Mouse (Mus musculus): ENCODE results near the gene Dock2.

Gene Dock2

GRCm38 (mm10) chr11:34527238-34527637 lies 256.5 kb downstream of the Dock2 start:
- no peak for DNase-seq (ENCODE audit: low spot score)

- DNase-seq (ENCODE audit: low spot score): no peak
Measured at GRCm38 (mm10) chr11:34525096-34525891, 258.4 kb downstream of the Dock2 start.

DNA sequence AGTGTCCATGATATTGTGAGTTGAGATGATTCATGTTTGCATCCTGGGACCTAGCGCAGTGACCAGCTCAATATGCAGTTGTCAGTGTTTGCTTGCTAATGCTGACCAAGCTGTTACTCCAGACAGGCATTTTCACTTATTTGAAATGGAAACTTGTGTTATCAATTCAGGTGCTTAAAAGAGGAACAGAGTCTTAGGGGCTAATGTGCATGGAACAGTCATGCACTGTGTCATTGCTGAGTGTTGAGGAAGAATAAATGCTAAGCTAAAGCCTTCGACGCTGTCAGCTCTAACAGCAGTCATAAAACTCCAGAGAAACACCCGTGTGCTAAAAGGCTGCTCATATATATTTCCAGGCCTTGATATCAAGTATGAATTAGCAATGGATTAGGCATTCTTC lies 259.1 kb downstream of the Dock2 start:
- no peak for DNase-seq (ENCODE audit: low spot score)

DNA sequence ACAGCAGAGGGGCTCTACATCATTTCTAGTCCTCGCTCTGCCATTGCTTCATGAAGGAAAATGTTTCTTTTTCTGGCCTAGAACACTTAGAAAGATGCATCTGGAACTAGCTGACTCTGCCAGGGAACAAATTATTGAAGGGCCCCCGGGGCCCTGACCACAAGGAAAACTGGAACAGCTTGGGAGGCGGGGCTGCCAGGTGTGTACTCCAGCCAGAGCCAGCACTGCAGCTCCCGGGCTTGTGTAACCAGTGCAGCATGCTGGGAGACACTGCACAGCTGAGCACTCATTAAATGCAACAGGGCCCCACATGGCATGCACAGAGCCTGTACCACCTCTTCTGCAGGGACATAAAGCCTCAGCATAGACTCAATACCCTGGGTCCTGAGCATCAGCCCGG lies 265.1 kb downstream of the Dock2 start:
- no peak for DNase-seq (ENCODE audit: low spot score)

- no peak for DNase-seq (ENCODE audit: low spot score)
Measured at GRCm38 (mm10) chr11:34516971-34517370, 266.7 kb downstream of the Dock2 start.

DNA sequence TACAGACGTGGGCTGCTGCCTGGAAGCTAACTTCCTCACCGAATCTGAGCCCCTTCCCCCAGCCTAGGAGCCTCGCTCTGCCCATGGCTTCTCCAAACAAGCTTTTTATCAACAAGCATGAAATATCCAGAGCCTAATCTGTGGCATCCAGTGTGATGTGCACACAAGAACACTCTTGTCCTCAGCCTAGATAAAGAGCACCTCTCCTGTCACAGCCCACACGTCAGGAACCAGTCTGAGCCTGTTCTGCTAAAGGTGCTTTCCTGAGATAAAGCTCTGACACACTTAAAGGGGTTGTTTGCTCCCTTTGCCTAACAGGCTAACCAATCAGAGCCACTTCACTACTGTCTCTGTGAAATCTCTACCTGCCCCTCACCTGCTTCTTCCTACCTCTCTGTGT lies 268.4 kb downstream of the Dock2 start:
- no peak for DNase-seq (ENCODE audit: low spot score)

GRCm38 (mm10) chr11:34506390-34506789 lies 277.3 kb downstream of the Dock2 start:
- DNase-seq (ENCODE audit: low spot score): no peak

DNA sequence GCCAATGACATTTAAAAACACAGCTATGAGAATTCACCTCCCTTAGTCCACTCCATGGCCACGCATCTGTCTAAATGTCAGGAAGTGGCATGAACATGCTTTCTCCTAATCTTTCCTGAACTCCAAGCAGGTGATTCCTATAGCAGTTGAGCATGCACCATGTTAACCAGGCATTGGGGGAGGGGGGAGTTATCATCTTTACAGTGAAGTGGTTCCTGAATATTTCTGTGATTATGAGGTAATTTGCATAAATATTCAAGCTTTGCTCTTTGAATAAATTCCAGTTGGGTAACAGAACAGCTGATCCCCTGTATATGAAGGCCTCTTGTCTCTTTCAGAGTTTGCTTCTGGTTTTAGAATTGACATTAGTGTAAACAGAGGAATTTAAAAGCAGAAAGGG lies 284.0 kb downstream of the Dock2 start:
- no peak for DNase-seq (ENCODE audit: low spot score)

DNA sequence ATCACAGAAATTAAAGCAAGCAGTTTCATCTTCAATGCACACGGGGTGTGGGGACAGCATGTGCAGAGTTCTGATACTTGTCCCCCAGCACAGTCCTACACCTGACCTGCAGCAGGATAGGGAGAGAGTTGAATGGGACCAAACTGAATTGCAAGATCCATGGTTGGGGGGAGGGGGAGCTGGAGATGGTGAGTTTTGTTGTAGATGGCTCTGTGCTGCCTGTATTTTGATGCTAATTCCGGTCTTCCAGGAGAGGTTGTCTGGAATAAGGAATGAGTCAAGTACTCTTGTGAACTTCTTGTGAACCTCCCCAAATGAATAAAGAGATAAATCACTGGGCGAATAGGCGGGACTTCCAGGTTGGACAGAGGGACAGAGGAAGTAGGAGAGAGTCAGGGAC lies 289.0 kb downstream of the Dock2 start:
- no peak for DNase-seq (ENCODE audit: low spot score)

DNA sequence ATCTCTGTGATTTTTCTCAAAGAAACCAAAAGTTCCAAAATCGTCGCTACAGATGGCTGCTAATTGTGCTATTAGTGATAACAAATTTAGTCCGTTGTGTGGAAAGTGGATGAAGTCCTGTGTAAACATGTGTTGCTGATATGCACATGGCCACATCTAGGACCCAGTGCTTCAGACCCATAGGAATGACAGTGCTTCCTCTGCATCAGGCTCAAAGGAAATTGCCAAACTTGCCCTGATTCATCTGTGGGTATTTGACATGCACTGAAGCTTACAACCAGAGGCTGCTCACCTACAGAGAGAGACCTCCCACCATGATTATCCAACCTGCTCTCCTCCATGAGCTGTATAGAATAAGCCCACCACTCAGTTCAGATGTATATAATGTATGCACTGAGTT lies 290.7 kb downstream of the Dock2 start:
- DNase-seq (ENCODE audit: low spot score): no peak

DNA sequence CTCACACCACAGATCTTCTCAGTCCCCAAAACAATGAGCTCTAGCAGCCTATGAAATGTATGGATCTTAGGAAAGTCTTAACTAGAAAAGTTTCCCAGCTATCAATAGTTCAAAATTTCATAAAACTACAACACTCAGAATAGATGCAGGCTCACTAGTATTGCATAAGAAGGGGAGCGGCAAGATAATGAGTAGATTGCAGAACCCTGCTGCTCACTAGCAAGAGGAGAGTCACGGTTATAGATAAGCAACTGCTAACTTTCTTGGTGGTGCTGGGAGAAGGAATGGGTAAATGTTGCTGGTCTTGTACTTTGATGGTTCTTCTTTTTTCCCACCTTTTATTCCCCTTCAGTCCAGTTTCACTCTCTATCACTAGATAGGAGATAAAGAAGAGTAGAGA lies 291.5 kb downstream of the Dock2 start:
- DNase-seq (ENCODE audit: low spot score): no peak

- no peak for DNase-seq (ENCODE audit: low spot score)
Measured at GRCm38 (mm10) chr11:34489548-34489947, 294.1 kb downstream of the Dock2 start.

- DNase-seq (ENCODE audit: low spot score): no peak
Measured at GRCm38 (mm10) chr11:34479301-34479700, 304.4 kb downstream of the Dock2 start.

- DNase-seq (ENCODE audit: low spot score): no peak
Measured at GRCm38 (mm10) chr11:34469792-34470191, 313.9 kb downstream of the Dock2 start.

DNA sequence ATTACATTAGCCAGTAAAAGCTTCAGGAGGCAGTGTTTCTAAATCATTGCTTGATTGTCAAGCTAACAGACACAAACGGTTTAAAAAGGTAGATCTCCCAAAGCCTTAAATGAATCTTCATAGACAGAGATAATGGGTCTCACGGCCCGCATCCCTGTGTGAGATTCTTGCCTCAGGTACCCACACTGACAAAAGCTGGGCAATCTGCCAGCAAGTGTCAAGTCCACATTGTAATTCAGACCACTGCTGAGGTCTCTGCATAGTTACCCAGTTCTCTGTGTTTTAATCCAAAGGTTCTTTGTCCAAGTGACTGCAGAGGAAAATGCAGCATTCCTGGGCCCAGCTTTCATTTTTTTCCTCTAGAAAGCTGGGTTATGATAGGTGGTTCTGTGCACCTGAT lies 315.1 kb downstream of the Dock2 start:
- no peak for DNase-seq (ENCODE audit: low spot score)

DNA sequence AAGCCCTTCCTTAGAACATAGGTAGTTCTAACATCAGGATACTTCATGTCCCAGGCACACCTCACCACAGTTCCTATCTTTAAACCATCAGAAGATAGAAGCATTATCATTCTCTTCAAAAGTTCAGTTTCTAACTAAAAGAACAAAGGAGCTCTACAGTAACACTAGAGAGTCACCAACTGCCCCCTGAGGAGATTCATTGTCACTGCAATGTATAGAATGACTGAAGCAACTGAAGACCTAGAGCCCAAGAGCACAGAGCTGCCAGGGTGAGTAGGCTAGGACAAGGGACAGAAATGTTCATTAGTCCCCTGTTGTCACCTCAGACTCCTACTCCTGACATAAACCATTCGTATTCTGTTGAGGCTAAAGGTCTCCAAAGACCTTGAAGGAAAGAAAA lies 316.6 kb downstream of the Dock2 start:
- DNase-seq (ENCODE audit: low spot score): no peak

GRCm38 (mm10) chr11:34449944-34450343 lies 333.7 kb downstream of the Dock2 start:
- no peak for DNase-seq (ENCODE audit: low spot score)

- no peak for DNase-seq (ENCODE audit: low spot score)
Measured at GRCm38 (mm10) chr11:34447891-34448290, 335.8 kb downstream of the Dock2 start.

- no peak for DNase-seq (ENCODE audit: low spot score)
Measured at GRCm38 (mm10) chr11:34438429-34438828, 345.3 kb downstream of the Dock2 start.

DNA sequence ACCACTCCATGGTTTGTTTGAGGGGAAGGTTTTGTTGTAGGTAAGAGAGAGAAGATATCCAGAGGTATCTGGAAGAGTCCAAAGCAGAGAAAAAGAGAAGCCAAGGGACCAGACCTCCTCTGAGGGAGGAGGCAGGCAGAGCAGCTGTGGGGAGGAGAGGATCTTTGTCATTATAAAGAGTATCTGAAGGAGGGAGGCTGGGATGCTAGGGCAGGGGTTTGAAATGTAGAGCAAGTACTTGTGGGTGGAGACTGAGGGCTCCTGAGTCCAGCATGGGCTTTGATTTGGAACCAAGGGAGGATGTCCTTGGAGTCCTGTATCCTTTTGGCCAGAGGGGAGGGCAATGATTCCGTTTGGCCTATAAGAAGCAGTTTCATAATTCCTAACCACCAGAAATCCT lies 346.2 kb downstream of the Dock2 start:
- DNase-seq (ENCODE audit: low spot score): no peak

- DNase-seq (ENCODE audit: low spot score): no peak
Measured at GRCm38 (mm10) chr11:34431978-34432377, 351.7 kb downstream of the Dock2 start.

DNA sequence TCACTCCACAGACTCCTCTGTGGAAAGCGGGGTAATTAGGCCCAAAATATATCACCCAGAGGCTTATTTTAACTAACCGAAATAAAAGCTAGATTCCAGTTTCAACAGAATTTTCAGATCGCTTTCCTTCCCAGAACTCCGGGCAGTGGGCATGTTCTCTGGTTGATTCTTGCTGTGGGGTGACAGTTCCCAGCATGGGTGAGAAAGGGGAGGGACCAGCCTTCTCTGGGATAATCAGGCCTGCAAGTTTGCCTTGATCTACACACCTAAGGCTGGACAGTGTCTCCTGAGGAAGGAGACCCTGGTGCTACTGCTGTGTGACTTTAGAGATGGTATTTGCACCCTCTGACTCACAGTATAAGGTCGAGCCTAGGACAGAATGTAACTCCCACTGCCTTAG lies 352.3 kb downstream of the Dock2 start:
- DNase-seq (ENCODE audit: low spot score): no peak

DNA sequence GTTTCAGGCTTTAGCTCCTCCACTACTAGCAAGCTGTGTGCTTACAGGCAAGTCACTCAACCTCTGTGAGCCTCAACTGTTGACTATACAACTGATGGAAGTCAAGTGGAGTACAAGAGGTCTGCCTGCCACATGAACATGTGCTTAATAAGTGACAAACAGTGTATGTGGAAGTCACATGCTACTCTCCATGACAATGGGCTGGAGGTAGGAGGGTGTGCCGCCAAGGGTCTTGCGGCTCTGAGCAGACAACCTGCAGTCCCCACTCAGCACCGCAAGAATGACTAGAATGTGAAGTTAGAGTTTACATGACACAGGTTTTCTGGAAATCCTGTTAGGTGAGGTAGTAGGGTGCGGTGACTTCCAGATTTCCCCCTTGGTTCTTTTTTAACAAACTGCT lies 352.8 kb downstream of the Dock2 start:
- DNase-seq (ENCODE audit: low spot score): no peak

- DNase-seq (ENCODE audit: low spot score): no peak
Measured at GRCm38 (mm10) chr11:34427212-34427611, 356.5 kb downstream of the Dock2 start.

All from layer of hippocampus, adult 11-12 months (tissue).